Mouse (Mus musculus) layer of hippocampus, adult 18-20 months (tissue): Measurements from ENCODE around the gene Ces1c. TPM values are rescaled to one million over a fixed set of nuclear protein-coding genes. Genes with fewer than 3 reads are reported as not detected.

ENCODE experiments used
- total RNA-seq, 2 experiments: library from RNA; stranded (reverse); gene quantifications; 2 replicates each; pipeline ENCODE4 v1.2.3; 2021

Ces1c gene
- total RNA-seq, 2 experiments from 2014 or later: not detected

Other genes with a start within 250 kb of the Ces1c start
- gene Capns2, start 229.9 kb downstream of the Ces1c start, total RNA-seq: 1 to 10 TPM in 1 of 2 experiments, under 1 TPM in 1; 0.87 to 1.6 TPM
- gene Slc6a2, start 171.2 kb downstream of the Ces1c start, total RNA-seq: under 1 TPM; 0.07 to 0.13 TPM
- gene Ces1a, start 83.1 kb downstream of the Ces1c start, total RNA-seq: not detected
- gene Ces1b, start 51.3 kb downstream of the Ces1c start, total RNA-seq: not detected
- gene Ces1d, start 66.6 kb upstream of the Ces1c start, total RNA-seq: under 1 TPM; 0.20 to 0.47 TPM
- gene Ces1e, start 98.3 kb upstream of the Ces1c start, total RNA-seq: not detected
- gene Ces1f, start 148.5 kb upstream of the Ces1c start, total RNA-seq: not detected
- not detected for gene Ces1g, start 206.0 kb upstream of the Ces1c start, total RNA-seq
- gene Ces1h, start 248.4 kb upstream of the Ces1c start, total RNA-seq: not detected